Mouse (Mus musculus): ENCODE measurements around the gene Flt1. TPM values are rescaled to one million over a fixed set of nuclear protein-coding genes. Genes with fewer than 3 reads are reported as not detected.

Gene Flt1
- polyA plus RNA-seq, 1 experiment from 2014 or later: 10.9 TPM

DNA sequence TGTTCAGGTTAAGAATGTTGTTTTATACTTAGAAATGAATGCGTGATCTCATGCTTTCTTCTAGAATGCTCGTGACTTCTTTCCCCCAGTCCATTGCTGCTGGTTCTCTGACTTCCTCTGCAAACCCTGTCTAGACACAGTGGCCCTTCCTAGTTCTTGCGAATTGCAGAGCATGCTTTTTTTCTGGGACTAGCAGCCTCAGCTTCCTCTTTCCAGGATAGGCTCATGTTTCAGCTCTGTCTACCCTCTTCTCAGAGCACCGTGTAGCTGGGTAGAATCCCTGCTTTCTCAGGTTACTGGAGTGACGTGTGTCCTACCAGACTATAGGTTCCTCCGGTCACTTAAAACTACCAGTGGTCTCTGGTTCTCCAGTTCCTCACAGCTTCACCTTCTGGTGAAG lies 183.5 kb downstream of the Flt1 start:
- TF ChIP-seq CTCF (IDR thresholded peaks at IDR 0.05; ENCODE audit: low read depth): no peak
- no peak overlapping the region for H3K27ac ChIP-seq
- no peaks in the 10 kb centered on the region for H3K9me3 ChIP-seq (replicated peaks; ENCODE audit: low read length)
- H3K4me2 ChIP-seq (ENCODE audit: low read length): no peak overlapping the region
- H3K36me3 ChIP-seq (ENCODE audit: insufficient read depth, low read length): peaks cover 60% of the 10 kb centered on the region
- ATAC-seq (replicated peaks; ENCODE audit: low FRiP score, low read depth): no peak
- no peak overlapping the region for H3K9ac ChIP-seq (ENCODE audit: low read depth, low read length)
- WGBS: 42% methylated on average over 6 of the region's 6 CpGs
- H3K4me1 ChIP-seq (replicated peaks; ENCODE audit: insufficient read depth, low read length): no peaks in the 10 kb centered on the region
- DNase-seq (ENCODE audit: low spot score): peak; percentile 19
- H3K4me3 ChIP-seq (replicated peaks; ENCODE audit: low read depth, low read length): no peak overlapping the region
- no peaks in the 10 kb centered on the region for H3K27me3 ChIP-seq (ENCODE audit: insufficient read depth, low read length)

DNA sequence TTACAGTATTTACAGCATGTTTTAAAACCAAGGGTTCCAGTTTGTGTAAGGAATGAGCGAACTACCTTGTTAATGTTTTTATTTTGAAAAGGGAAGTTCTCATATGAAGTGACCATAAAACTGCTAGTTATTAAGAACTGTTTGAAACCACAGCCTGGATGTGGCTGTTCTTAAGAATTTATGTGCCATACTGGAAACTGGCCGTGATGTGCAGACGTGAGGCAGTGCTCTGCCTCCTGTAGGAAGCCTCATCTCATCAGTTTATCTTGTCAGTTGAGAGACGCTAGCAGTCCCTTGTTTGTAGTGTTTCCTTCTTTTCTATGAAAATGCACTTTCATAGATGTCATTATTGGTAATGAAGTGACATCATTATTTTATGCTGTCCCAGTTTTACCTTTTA lies 186.0 kb downstream of the Flt1 start:
- Histone ChIP-seq H3K36me3 (ENCODE audit: insufficient read depth, low read length) (peaks cover 52% of the 10 kb centered on the region), H3K9me3 (replicated peaks; ENCODE audit: low read length) (no peaks in the 10 kb centered on the region), H3K4me3 (replicated peaks; ENCODE audit: low read depth, low read length) (no peak overlapping the region), H3K4me1 (replicated peaks; ENCODE audit: insufficient read depth, low read length) (no peaks in the 10 kb centered on the region), H3K4me2 (ENCODE audit: low read length) (no peak overlapping the region), H3K27ac (no peak overlapping the region), H3K27me3 (ENCODE audit: insufficient read depth, low read length) (no peaks in the 10 kb centered on the region), H3K9ac (ENCODE audit: low read depth, low read length) (no peak overlapping the region)
- ATAC-seq (replicated peaks; ENCODE audit: low FRiP score, low read depth) (no peak), DNase-seq (ENCODE audit: low spot score) (no peak)
- 89% methylated on average over 4 of the region's 4 CpGs for WGBS
- TF ChIP-seq CTCF (IDR thresholded peaks at IDR 0.05; ENCODE audit: low read depth): no peak

DNA sequence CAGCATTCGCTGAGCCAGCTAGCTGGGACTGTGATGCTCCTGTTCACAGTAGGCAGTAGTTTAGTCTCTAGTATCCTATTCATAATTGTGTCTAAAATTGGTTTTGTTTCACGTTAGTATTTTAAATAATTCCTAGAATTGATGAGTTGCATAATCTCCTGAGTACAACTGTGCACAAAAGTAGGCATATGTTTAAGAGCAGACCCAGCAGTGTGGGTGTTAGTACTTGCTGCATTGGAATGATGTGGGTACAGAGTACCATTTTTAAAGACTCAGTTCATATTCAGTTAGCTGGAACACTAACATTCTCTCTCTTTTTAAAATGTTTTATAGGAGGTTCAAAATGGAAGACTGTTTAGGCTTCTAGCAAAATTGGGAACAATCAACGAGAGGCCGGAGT lies 186.4 kb downstream of the Flt1 start:
- no peaks in the 10 kb centered on the region for H3K27me3 ChIP-seq (ENCODE audit: insufficient read depth, low read length)
- DNase-seq (ENCODE audit: low spot score) (no peak), ATAC-seq (replicated peaks; ENCODE audit: low FRiP score, low read depth) (no peak)
- H3K4me3 ChIP-seq (replicated peaks; ENCODE audit: low read depth, low read length): no peak overlapping the region
- no peak overlapping the region for H3K9ac ChIP-seq (ENCODE audit: low read depth, low read length)
- no peaks in the 10 kb centered on the region for H3K4me1 ChIP-seq (replicated peaks; ENCODE audit: insufficient read depth, low read length)
- 95% methylated on average over 4 of the region's 4 CpGs for WGBS
- peaks cover 50% of the 10 kb centered on the region for H3K36me3 ChIP-seq (ENCODE audit: insufficient read depth, low read length)
- H3K27ac ChIP-seq: no peak overlapping the region
- H3K9me3 ChIP-seq (replicated peaks; ENCODE audit: low read length): no peaks in the 10 kb centered on the region
- no peak overlapping the region for H3K4me2 ChIP-seq (ENCODE audit: low read length)
- no peak for TF ChIP-seq CTCF (IDR thresholded peaks at IDR 0.05; ENCODE audit: low read depth)

DNA sequence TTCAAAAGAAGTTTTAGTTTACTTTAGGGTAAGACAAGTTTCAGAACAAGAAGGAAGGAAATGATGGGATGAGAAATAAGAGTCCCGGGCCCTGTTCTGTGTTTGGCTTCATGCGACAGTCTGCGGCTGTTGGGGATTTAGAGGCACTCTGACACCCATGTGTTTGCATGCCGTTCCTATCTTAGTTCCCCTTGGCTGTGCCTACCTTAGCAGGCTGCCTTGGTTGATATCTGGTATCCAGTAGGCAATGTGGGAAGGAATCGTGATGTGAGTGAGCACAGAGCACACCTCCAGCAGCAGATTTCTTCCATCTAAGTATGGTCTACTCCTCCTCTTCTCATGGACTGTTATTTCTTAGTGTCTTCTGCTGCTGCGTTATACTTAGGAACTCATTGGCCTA lies 193.8 kb downstream of the Flt1 start:
- H3K4me2 ChIP-seq (ENCODE audit: low read length): no peak overlapping the region
- no peak overlapping the region for H3K9ac ChIP-seq (ENCODE audit: low read depth, low read length)
- H3K4me1 ChIP-seq (replicated peaks; ENCODE audit: insufficient read depth, low read length): no peaks in the 10 kb centered on the region
- no peak overlapping the region for H3K4me3 ChIP-seq (replicated peaks; ENCODE audit: low read depth, low read length)
- no peaks in the 10 kb centered on the region for H3K27me3 ChIP-seq (ENCODE audit: insufficient read depth, low read length)
- no peak overlapping the region for H3K27ac ChIP-seq
- WGBS: 88% methylated on average over 6 of the region's 6 CpGs
- ATAC-seq (replicated peaks; ENCODE audit: low FRiP score, low read depth) (no peak), DNase-seq (ENCODE audit: low spot score) (no peak)
- H3K36me3 ChIP-seq (ENCODE audit: insufficient read depth, low read length): peaks cover 15% of the 10 kb centered on the region; the same call in 1 of the 2 replicates
- H3K9me3 ChIP-seq (replicated peaks; ENCODE audit: low read length): no peaks in the 10 kb centered on the region
- no peak for TF ChIP-seq CTCF (IDR thresholded peaks at IDR 0.05; ENCODE audit: low read depth)

DNA sequence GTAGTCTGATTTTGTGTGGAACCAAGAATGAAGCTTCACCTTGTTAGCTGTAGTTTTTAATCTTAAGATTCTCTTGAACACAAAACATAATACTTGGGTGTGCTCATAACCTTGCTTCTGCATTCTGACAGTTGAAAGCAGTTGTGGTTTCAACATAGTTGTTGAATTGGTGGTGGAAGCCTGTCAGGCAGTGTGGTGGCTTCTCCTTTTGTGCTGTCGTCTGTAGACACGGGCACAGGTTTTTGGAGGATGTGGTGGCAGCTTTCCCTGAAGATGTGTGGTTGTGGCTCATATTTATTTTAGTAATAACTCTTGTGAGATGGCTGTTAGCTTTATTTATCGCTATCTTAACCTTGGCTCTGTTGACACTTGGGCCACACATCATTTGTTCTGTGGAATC lies 198.0 kb downstream of the Flt1 start:
- peaks cover 25% of the 10 kb centered on the region for H3K36me3 ChIP-seq (ENCODE audit: insufficient read depth, low read length)
- no peaks in the 10 kb centered on the region for H3K9me3 ChIP-seq (replicated peaks; ENCODE audit: low read length)
- H3K4me3 ChIP-seq (replicated peaks; ENCODE audit: low read depth, low read length): no peak overlapping the region
- no peak overlapping the region for H3K27ac ChIP-seq
- 63% methylated on average over 3 of the region's 3 CpGs for WGBS
- ATAC-seq (replicated peaks; ENCODE audit: low FRiP score, low read depth) (no peak), DNase-seq (ENCODE audit: low spot score) (no peak)
- no peak for TF ChIP-seq CTCF (IDR thresholded peaks at IDR 0.05; ENCODE audit: low read depth)
- no peak overlapping the region for H3K4me2 ChIP-seq (ENCODE audit: low read length)
- no peaks in the 10 kb centered on the region for H3K4me1 ChIP-seq (replicated peaks; ENCODE audit: insufficient read depth, low read length)
- H3K27me3 ChIP-seq (ENCODE audit: insufficient read depth, low read length): no peaks in the 10 kb centered on the region
- H3K9ac ChIP-seq (ENCODE audit: low read depth, low read length): no peak overlapping the region

DNA sequence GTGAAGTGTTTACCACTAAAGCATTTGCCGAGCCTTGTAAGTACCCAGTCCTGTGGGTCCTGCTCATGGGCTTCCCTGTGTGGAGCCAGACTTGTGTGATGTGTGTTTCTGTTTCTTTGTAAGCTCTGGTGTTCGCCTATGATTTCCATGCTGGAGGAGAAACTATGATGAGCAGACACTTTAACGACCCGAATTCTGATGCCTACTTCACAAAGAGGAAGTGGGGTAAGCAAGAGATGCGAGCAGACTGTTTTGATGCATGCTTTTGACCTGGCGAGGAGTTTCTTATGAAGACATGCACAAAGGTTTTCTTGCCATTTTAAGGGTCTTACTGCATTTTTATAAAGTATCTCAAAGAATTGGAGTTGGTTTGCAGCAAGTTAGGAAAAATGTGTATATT lies 198.8 kb downstream of the Flt1 start:
- Histone ChIP-seq H3K9ac (ENCODE audit: low read depth, low read length) (no peak overlapping the region), H3K27ac (no peak overlapping the region), H3K4me3 (replicated peaks; ENCODE audit: low read depth, low read length) (no peak overlapping the region), H3K4me1 (replicated peaks; ENCODE audit: insufficient read depth, low read length) (no peaks in the 10 kb centered on the region), H3K27me3 (ENCODE audit: insufficient read depth, low read length) (no peaks in the 10 kb centered on the region), H3K9me3 (replicated peaks; ENCODE audit: low read length) (no peaks in the 10 kb centered on the region), H3K36me3 (ENCODE audit: insufficient read depth, low read length) (peaks cover 25% of the 10 kb centered on the region), H3K4me2 (ENCODE audit: low read length) (no peak overlapping the region)
- ATAC-seq (replicated peaks; ENCODE audit: low FRiP score, low read depth) (no peak), DNase-seq (ENCODE audit: low spot score) (no peak)
- 85% methylated on average over 6 of the region's 6 CpGs for WGBS
- TF ChIP-seq CTCF (IDR thresholded peaks at IDR 0.05; ENCODE audit: low read depth): no peak

Other genes starting within 250 kb of the Flt1 start
- 521 and 525 TPM in 2 replicates for gene Pomp, start 134.4 kb upstream of the Flt1 start, polyA plus RNA-seq (2015; fragmentation: Nextera tagmentation; extraction: Ambion mirVana)
- 2.9 and 3.0 TPM in 2 replicates for gene Slc46a3, start 168.8 kb upstream of the Flt1 start, polyA plus RNA-seq (2015; fragmentation: Nextera tagmentation; extraction: Ambion mirVana)
- gene Mtus2, start 231.3 kb upstream of the Flt1 start, polyA plus RNA-seq (2015; fragmentation: Nextera tagmentation; extraction: Ambion mirVana): 3.2 and 4.1 TPM in 2 replicates

All from kidney, postnatal 0 days (tissue).